ENCODE assay signal across 9 mouse cellular contexts in the genomic region with DNA sequence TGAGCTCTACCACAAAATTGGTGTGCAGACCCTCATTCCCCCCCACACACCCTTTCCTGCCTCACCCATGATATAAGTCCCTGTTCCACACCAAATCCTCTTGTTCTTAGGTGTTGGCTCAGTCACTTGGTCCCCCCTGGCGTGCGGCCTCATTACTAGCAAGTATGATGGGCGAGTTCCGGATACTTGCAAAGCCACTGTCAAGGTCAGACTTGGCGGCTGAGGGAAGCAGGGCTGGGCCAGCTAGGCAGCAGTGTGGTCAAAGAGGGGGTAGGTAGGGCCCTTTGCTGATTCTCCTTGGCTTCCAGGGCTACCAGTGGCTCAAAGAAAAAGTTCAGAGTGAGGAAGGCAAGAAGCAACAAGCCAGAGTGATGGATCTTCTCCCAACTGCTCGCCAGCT. TPM values are rescaled to one million over a fixed set of nuclear protein-coding genes. Genes with fewer than 3 reads are reported as not detected.
DNase-seq lines count a peak whose midpoint lies in the region; ATAC-seq lines count a peak whose summit lies in the region.
"Had no signal": no experiment of that assay in that cellular context is flagged by ENCODE, and none has a peak within 500 bp of the region (broad histone marks: within the 10 kb centered on the region; RNA-seq: fewer than 3 reads in every experiment).

No protein-coding gene starts in this region.

- H3K4me2 ChIP-seq in heart, embryonic 11.5 days = no peak overlapping the region
- peak overlapping the region; percentile 75; the same call in 1 of the 2 replicates for H3K4me2 ChIP-seq in intestine, embryonic 16.5 days (ENCODE audit: low read depth, low read length)
- peak overlapping the region; percentile 70; the same call in 1 of the 2 replicates for H3K4me2 ChIP-seq in stomach, embryonic 16.5 days (ENCODE audit: low read depth, low read length)

- H3K9me3 ChIP-seq in heart, embryonic 11.5 days (replicated peaks; ENCODE audit: control insufficient read depth, low read length) = no peaks in the 10 kb centered on the region
- no peaks in the 10 kb centered on the region for H3K9me3 ChIP-seq in intestine, embryonic 16.5 days (ENCODE audit: control insufficient read depth, low read length)
- no peaks in the 10 kb centered on the region for H3K9me3 ChIP-seq in stomach, embryonic 16.5 days (replicated peaks; ENCODE audit: control insufficient read depth, low read length)

- 80% methylated on average over 6 of the region's 6 CpGs for WGBS in heart, embryonic 11.5 days (ENCODE audit: insufficient replicate concordance)
- 79% methylated on average over 6 of the region's 6 CpGs for WGBS in intestine, embryonic 16.5 days
- 85% methylated on average over 6 of the region's 6 CpGs for WGBS in stomach, embryonic 16.5 days

- H3K27me3 ChIP-seq in heart, embryonic 11.5 days (ENCODE audit: control insufficient read depth, insufficient read depth, low read length) = peaks cover 33% of the 10 kb centered on the region
- no peaks in the 10 kb centered on the region; the same call in 1 of the 2 replicates for H3K27me3 ChIP-seq in intestine, embryonic 16.5 days (replicated peaks; ENCODE audit: control insufficient read depth, insufficient read depth, low read length)
- peaks cover 8% of the 10 kb centered on the region for H3K27me3 ChIP-seq in stomach, embryonic 16.5 days (ENCODE audit: control insufficient read depth, insufficient read depth, low read length)

- H3K36me3 ChIP-seq in heart, embryonic 11.5 days (ENCODE audit: control insufficient read depth, insufficient read depth, low read length) = no peaks in the 10 kb centered on the region
- no peaks in the 10 kb centered on the region for H3K36me3 ChIP-seq in intestine, embryonic 16.5 days (ENCODE audit: control insufficient read depth, insufficient read depth, low read length)
- no peaks in the 10 kb centered on the region for H3K36me3 ChIP-seq in stomach, embryonic 16.5 days (ENCODE audit: control insufficient read depth, insufficient read depth, low read length)

- ATAC-seq in heart, embryonic 11.5 days (replicated peaks; ENCODE audit: insufficient number of reproducible peaks, low FRiP score, low TSS enrichment) = no peak
- no peak for ATAC-seq in intestine, embryonic 16.5 days
- no peak for ATAC-seq in stomach, embryonic 16.5 days (ENCODE audit: insufficient read depth, low FRiP score)

- no peak overlapping the region for H3K27ac ChIP-seq in heart, embryonic 11.5 days (ENCODE audit: low read depth, low read length)
- H3K27ac ChIP-seq in intestine, embryonic 16.5 days (ENCODE audit: low read length) = no peak overlapping the region
- H3K27ac ChIP-seq in stomach, embryonic 16.5 days (ENCODE audit: low read length) = no peak overlapping the region

- peaks cover 20% of the 10 kb centered on the region for H3K4me1 ChIP-seq in heart, embryonic 11.5 days (ENCODE audit: control insufficient read depth, insufficient read depth, low read length)
- H3K4me1 ChIP-seq in intestine, embryonic 16.5 days (ENCODE audit: control insufficient read depth, insufficient read depth, low read length) = peaks cover 23% of the 10 kb centered on the region
- peaks cover 23% of the 10 kb centered on the region for H3K4me1 ChIP-seq in stomach, embryonic 16.5 days (ENCODE audit: control insufficient read depth, insufficient read depth, low read length)

- peak overlapping the region; percentile 76; the same call in 1 of the 2 replicates for H3K9ac ChIP-seq in heart, embryonic 11.5 days (ENCODE audit: low read depth, low read length)
- H3K9ac ChIP-seq in intestine, embryonic 16.5 days (ENCODE audit: low read depth, low read length) = peak overlapping the region; percentile 74; the same call in 1 of the 2 replicates
- H3K9ac ChIP-seq in stomach, embryonic 16.5 days (ENCODE audit: low read length) = no peak overlapping the region; the same call in 1 of the 2 replicates

- H3K4me3 ChIP-seq in heart, embryonic 11.5 days (ENCODE audit: low read depth, low read length) = peak overlapping the region; percentile 57; the same call in 1 of the 2 replicates
- peak overlapping the region; percentile 62; the same call in 1 of the 2 replicates for H3K4me3 ChIP-seq in intestine, embryonic 16.5 days (ENCODE audit: low read length)
- H3K4me3 ChIP-seq in stomach, embryonic 16.5 days (replicated peaks; ENCODE audit: low read length) = no peak overlapping the region

- DNase-seq in heart, postnatal 36 days = no peak
- DNase-seq in ovary, adult 18-20 months (ENCODE audit: low spot score) = peak; percentile 50
- no peak for DNase-seq in ovary, postnatal 36 days (ENCODE audit: low spot score)
- no peak for DNase-seq in layer of hippocampus, postnatal 36 days
- DNase-seq in embryo, embryonic 11 days = no peak
- DNase-seq: lung, adult 18-20 months had no signal

- intact Hi-C loops in heart, postnatal 36 days (cut with DNase I) = loop anchor here (5.0 kb wide), 2 partner anchors 56 to 59 kb away; no protein-coding TSS in a partner anchor

RNA-seq across cellular contexts. Expression of gene Kcnab3, which starts 5.1 kb away (rescaled TPM):
- 0.56 and 0.70 TPM in 2 replicates for polyA plus RNA-seq in heart, embryonic 11.5 days (2014; fragmentation: Nextera tagmentation; extraction: Ambion mirVana)
- under 1 TPM in 1 of 2 experiments, not detected in 1; 0.28 TPM for total RNA-seq in heart, postnatal 36 days (2021)
- polyA plus RNA-seq in intestine, embryonic 16.5 days (2015; fragmentation: Nextera tagmentation; extraction: Ambion mirVana) = 1.7 and 2.4 TPM in 2 replicates
- polyA plus RNA-seq in stomach, embryonic 16.5 days (2015; fragmentation: Nextera tagmentation; extraction: Ambion mirVana) = 0.65 and 0.79 TPM in 2 replicates
- 10 to 100 TPM; 21.4 to 21.8 TPM for total RNA-seq in layer of hippocampus, postnatal 36 days (2021)

RNA-seq across cellular contexts. Expression of gene Trappc1, which starts 7.4 kb away (rescaled TPM):
- 189 and 202 TPM in 2 replicates for polyA plus RNA-seq in heart, embryonic 11.5 days (2014; fragmentation: Nextera tagmentation; extraction: Ambion mirVana)
- 10 to 100 TPM; 54.3 to 60.1 TPM for total RNA-seq in heart, postnatal 36 days (2021)
- 141 and 149 TPM in 2 replicates for polyA plus RNA-seq in intestine, embryonic 16.5 days (2015; fragmentation: Nextera tagmentation; extraction: Ambion mirVana)
- 131 and 147 TPM in 2 replicates for polyA plus RNA-seq in stomach, embryonic 16.5 days (2015; fragmentation: Nextera tagmentation; extraction: Ambion mirVana)
- total RNA-seq in layer of hippocampus, postnatal 36 days (2021) = 10 to 100 TPM; 66.5 to 66.6 TPM

RNA-seq across cellular contexts. Expression of gene Cntrob, which starts 7.6 kb away (rescaled TPM):
- polyA plus RNA-seq in heart, embryonic 11.5 days (2014; fragmentation: Nextera tagmentation; extraction: Ambion mirVana) = 10.1 and 13.1 TPM in 2 replicates
- total RNA-seq in heart, postnatal 36 days (2021) = 1 to 10 TPM; 2.8 to 3.1 TPM
- polyA plus RNA-seq in intestine, embryonic 16.5 days (2015; fragmentation: Nextera tagmentation; extraction: Ambion mirVana) = 17.3 and 17.8 TPM in 2 replicates
- 18.3 and 18.9 TPM in 2 replicates for polyA plus RNA-seq in stomach, embryonic 16.5 days (2015; fragmentation: Nextera tagmentation; extraction: Ambion mirVana)
- 10 to 100 TPM; 15.1 to 15.2 TPM for total RNA-seq in layer of hippocampus, postnatal 36 days (2021)

RNA-seq across cellular contexts. Expression of gene Rnf227, which starts 9.1 kb away (rescaled TPM):
- 7.8 and 8.6 TPM in 2 replicates for polyA plus RNA-seq in heart, embryonic 11.5 days (2014; fragmentation: Nextera tagmentation; extraction: Ambion mirVana)
- total RNA-seq in heart, postnatal 36 days (2021) = under 1 TPM; 0.27 to 0.89 TPM
- polyA plus RNA-seq in intestine, embryonic 16.5 days (2015; fragmentation: Nextera tagmentation; extraction: Ambion mirVana) = 8.0 and 8.3 TPM in 2 replicates
- polyA plus RNA-seq in stomach, embryonic 16.5 days (2015; fragmentation: Nextera tagmentation; extraction: Ambion mirVana) = 11.8 TPM in 2 replicates
- 100 to 1,000 TPM; 111 to 119 TPM for total RNA-seq in layer of hippocampus, postnatal 36 days (2021)

RNA-seq across cellular contexts. Expression of gene Chd3, which starts 38.1 kb away (rescaled TPM):
- polyA plus RNA-seq in heart, embryonic 11.5 days (2014; fragmentation: Nextera tagmentation; extraction: Ambion mirVana) = 15.5 and 21.8 TPM in 2 replicates
- total RNA-seq in heart, postnatal 36 days (2021) = 10 to 100 TPM; 21.8 to 22.8 TPM
- polyA plus RNA-seq in intestine, embryonic 16.5 days (2015; fragmentation: Nextera tagmentation; extraction: Ambion mirVana) = 33.4 and 35.5 TPM in 2 replicates
- polyA plus RNA-seq in stomach, embryonic 16.5 days (2015; fragmentation: Nextera tagmentation; extraction: Ambion mirVana) = 48.5 and 55.4 TPM in 2 replicates
- total RNA-seq in layer of hippocampus, postnatal 36 days (2021) = 100 to 1,000 TPM; 537 to 553 TPM
